Mouse (Mus musculus) spleen, adult 2 months (tissue): ENCODE measurements at regions not wholly inside any gene's neighbourhood (a gene's known extent, or its start where the extent isn't known, plus 50 kb on each side); places are given as distances from the start of the nearest gene placed in this dataset.

Source experiments
- CTCF ChIP-seq: fragments of 200-500 bp; IDR thresholded peaks from 2 replicates; pipeline ENCODE4 v1.5.1; 2011; ENCODE audit warnings: mild to moderate bottlenecking, inconsistent platforms; ENCODE audit not compliant: insufficient read depth, insufficient read length, insufficient replicate concordance; ENCODE audit errors: extremely low read depth
- POLR2A ChIP-seq: fragments of 200-500 bp; IDR thresholded peaks from 2 replicates; pipeline ENCODE4 v1.6.1; 2011; ENCODE audit warnings: low read depth, low read length, inconsistent platforms

GRCm38 (mm10) chr4:95133815-95134214 is 81.8 kb upstream of the Jun start:
- TF ChIP-seq CTCF (no peak), POLR2A (no peak)
